Mouse (Mus musculus) cortical plate, adult 2 months (tissue): ENCODE data around the gene Pagr1b.

Experiments used
- CTCF ChIP-seq: fragments of 200-500 bp; IDR thresholded peaks from 2 replicates; pipeline ENCODE4 v1.5.1; 2011; ENCODE audit warnings: mild to moderate bottlenecking, control low read depth, low read length; ENCODE audit not compliant: insufficient read depth; ENCODE audit errors: extremely low read depth
- POLR2A ChIP-seq: fragments of 200-500 bp; IDR thresholded peaks from 2 replicates; pipeline ENCODE4 v1.6.1; 2011; ENCODE audit warnings: mild to moderate bottlenecking, low read length, control low read depth; ENCODE audit not compliant: insufficient read depth; ENCODE audit errors: extremely low read depth

GRCm38 (mm10) chr7:127011717-127012116, 4.6 kb downstream of the Pagr1b start:
- TF ChIP-seq CTCF (no peak), POLR2A (no peak)
